Mouse (Mus musculus) forebrain, postnatal 0 days (tissue): ENCODE results near the gene Bmp7. TPM values are rescaled to one million over a fixed set of nuclear protein-coding genes. Genes with fewer than 3 reads are reported as not detected.

Source experiments
- ATAC-seq: fragments of 200-750 bp; cut with Nextera tagmentation; 2 replicates; pipeline ENCODE4 v1.8.0; 2017; ENCODE audit warnings: mild to moderate bottlenecking, moderate library complexity
- DNase-seq: peaks from one replicate; pipeline ENCODE4 v3.0.0-alpha.2; 2015
- H3K27ac ChIP-seq: fragments of 300-500 bp; sonication (generic); 2 replicates; pipeline ENCODE4 v1.5.1; 2014; ENCODE audit warnings: low read depth, mild to moderate bottlenecking, antibody characterized with exemption, low read length, moderate library complexity, mixed read lengths
- H3K27me3 ChIP-seq: fragments of 300-500 bp; sonication (generic); 2 replicates; pipeline ENCODE4 v1.6.1; 2014; ENCODE audit warnings: mild to moderate bottlenecking, low read length, mixed read lengths; ENCODE audit not compliant: insufficient read depth
- H3K36me3 ChIP-seq: fragments of 300-500 bp; sonication (generic); 2 replicates; pipeline ENCODE4 v1.6.1; 2014; ENCODE audit warnings: mild to moderate bottlenecking, moderate library complexity; ENCODE audit not compliant: insufficient read depth
- H3K4me1 ChIP-seq: fragments of 300-500 bp; sonication (generic); 2 replicates; pipeline ENCODE4 v1.6.1; 2014; ENCODE audit warnings: antibody characterized with exemption; ENCODE audit not compliant: insufficient read depth
- H3K4me2 ChIP-seq: fragments of 300-500 bp; sonication (generic); 2 replicates; pipeline ENCODE4 v1.6.1; 2014; ENCODE audit warnings: low read depth, mild to moderate bottlenecking, moderate library complexity
- H3K4me3 ChIP-seq: fragments of 300-500 bp; sonication (generic); 2 replicates; pipeline ENCODE4 v1.5.1; 2014; ENCODE audit warnings: low read depth, low read length, mixed read lengths
- H3K9ac ChIP-seq: fragments of 300-500 bp; sonication (generic); 2 replicates; pipeline ENCODE4 v1.6.1; 2014; ENCODE audit warnings: mild to moderate bottlenecking
- H3K9me3 ChIP-seq: fragments of 300-500 bp; sonication (generic); 2 replicates; pipeline ENCODE4 v1.6.1; 2016; ENCODE audit warnings: low read length
- CTCF ChIP-seq: sonication (generic); IDR thresholded peaks from 2 replicates; pipeline ENCODE4 v1.5.1; 2016; ENCODE audit warnings: antibody characterized with exemption, control low read depth, low read depth
- WGBS: fragments of 180-500 bp; shearing (Covaris S2); extraction: QIAGEN DNeasy Blood & Tissue Kit; methylation state at CpG from one replicate; pipeline ENCODE4 v1.1.7; 2014; 5-methylcytosine and 5-hydroxymethylcytosine counted together
- polyA plus RNA-seq: library from polyadenylated mRNA; unstranded; fragments of >200 nt; fragmentation: Nextera tagmentation; extraction: Ambion mirVana; gene quantifications from 2 replicates; pipeline ENCODE4 v1.2.1, GENCODE M21; 2015
- total RNA-seq: library from RNA; depleted of rRNA; stranded (reverse); fragments of >200 nt; gene quantifications from 2 replicates; pipeline ENCODE4 v1.2.3, GENCODE M21; 2014

Gene Bmp7
- total and polyA plus RNA-seq, 2 experiments from 2014 or later: 12.4 to 21.9 TPM

DNA sequence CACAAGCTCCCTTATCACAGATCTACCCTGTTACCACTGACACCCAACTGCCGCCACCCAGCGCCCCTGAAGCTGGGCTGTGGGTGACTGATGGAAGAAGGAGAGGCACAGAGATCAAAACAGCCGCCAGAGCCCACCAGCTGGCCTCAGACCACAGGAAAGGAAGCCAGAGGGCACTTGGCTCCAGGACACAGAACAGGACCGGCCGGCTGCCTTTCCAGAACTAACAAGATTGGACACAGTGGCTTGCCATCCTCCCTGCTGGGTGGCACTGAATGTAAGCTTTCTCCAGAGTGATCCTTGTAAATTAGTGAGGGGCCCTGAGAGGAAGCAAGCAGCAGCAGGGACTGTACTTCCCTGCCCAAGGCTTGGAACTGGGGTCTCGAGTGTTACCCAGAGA is 30.7 kb downstream of the Bmp7 start:
- TF ChIP-seq CTCF: no peak
- H3K9me3 ChIP-seq: no peaks in the 10 kb centered on the region
- ATAC-seq (peak; percentile 69), DNase-seq (peak; percentile 19)
- H3K9ac ChIP-seq: no peak overlapping the region
- no peak overlapping the region for H3K4me2 ChIP-seq
- 60% methylated on average over 6 of the region's 6 CpGs for WGBS
- no peaks in the 10 kb centered on the region for H3K36me3 ChIP-seq
- no peak overlapping the region for H3K4me3 ChIP-seq
- H3K4me1 ChIP-seq: no peaks in the 10 kb centered on the region
- H3K27ac ChIP-seq: no peak overlapping the region
- no peaks in the 10 kb centered on the region for H3K27me3 ChIP-seq

- ATAC-seq (no peak), DNase-seq (no peak)
- TF ChIP-seq CTCF: no peak
- Histone ChIP-seq H3K9me3 (no peaks in the 10 kb centered on the region), H3K4me1 (no peaks in the 10 kb centered on the region), H3K9ac (no peak overlapping the region), H3K4me3 (no peak overlapping the region), H3K36me3 (no peaks in the 10 kb centered on the region), H3K4me2 (no peak overlapping the region), H3K27ac (no peak overlapping the region), H3K27me3 (no peaks in the 10 kb centered on the region)
- WGBS: 83% methylated on average over 9 of the region's 9 CpGs
These were observed 34.0 kb downstream of the Bmp7 start for GRCm38 (mm10) chr2:172906146-172906545.

DNA sequence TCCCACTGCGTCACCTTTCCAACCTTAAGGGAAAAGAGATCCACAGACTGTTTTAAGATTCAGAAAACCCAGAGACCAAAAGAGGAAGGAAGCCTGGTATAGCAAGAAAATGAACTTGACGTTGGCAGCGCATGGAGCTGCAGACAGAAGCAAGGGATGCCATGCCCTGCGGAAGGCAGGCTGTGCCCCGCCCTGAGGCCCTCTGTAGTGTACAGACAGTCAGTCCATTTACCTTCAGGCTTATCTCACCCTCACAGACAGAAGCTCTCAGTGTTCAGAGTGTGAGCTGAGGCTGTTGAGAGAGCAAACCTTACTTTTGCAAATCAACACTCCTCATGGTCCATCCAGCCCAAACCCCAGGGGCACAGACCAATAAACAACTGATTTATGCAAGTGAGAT is 35.1 kb downstream of the Bmp7 start:
- DNase-seq (no peak), ATAC-seq (no peak)
- H3K9me3 ChIP-seq: no peaks in the 10 kb centered on the region
- no peak for TF ChIP-seq CTCF
- H3K4me2 ChIP-seq: no peak overlapping the region
- no peaks in the 10 kb centered on the region for H3K27me3 ChIP-seq
- H3K9ac ChIP-seq: no peak overlapping the region
- H3K27ac ChIP-seq: no peak overlapping the region
- H3K36me3 ChIP-seq: no peaks in the 10 kb centered on the region
- H3K4me1 ChIP-seq: no peaks in the 10 kb centered on the region
- WGBS: 88% methylated on average over 5 of the region's 5 CpGs
- no peak overlapping the region for H3K4me3 ChIP-seq

DNA sequence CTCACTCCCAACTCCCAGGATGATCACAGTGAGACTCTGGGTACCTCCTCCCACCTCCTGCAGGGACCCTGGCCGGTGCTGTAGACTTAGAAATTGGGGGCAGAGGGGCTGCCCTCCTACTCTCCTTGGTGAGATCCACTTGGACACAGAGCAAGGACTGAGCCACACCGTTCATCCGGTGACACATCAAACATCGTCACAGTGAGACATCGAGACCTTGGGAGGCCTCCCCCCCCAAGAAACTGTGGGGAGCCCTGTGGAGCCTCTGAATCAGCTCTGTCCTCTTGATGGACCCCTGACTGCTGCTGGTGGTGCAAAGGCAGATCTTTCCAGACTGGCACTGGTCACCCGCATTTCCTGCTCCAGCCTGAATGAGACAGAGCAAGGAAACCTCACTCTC is 35.5 kb downstream of the Bmp7 start:
- 79% methylated on average over 6 of the region's 6 CpGs for WGBS

GRCm38 (mm10) chr2:172903523-172903922 is 36.6 kb downstream of the Bmp7 start:
- Histone ChIP-seq H3K4me1 (no peaks in the 10 kb centered on the region), H3K36me3 (no peaks in the 10 kb centered on the region), H3K4me3 (no peak overlapping the region), H3K9ac (no peak overlapping the region), H3K4me2 (no peak overlapping the region), H3K27me3 (no peaks in the 10 kb centered on the region), H3K27ac (no peak overlapping the region), H3K9me3 (no peaks in the 10 kb centered on the region)
- 84% methylated on average over 8 of the region's 8 CpGs for WGBS
- TF ChIP-seq CTCF: no peak
- ATAC-seq (no peak), DNase-seq (no peak)

More for the DNA sequence above, 35.5 kb downstream of the Bmp7 start:
- Histone ChIP-seq H3K9me3 (no peaks in the 10 kb centered on the region), H3K27me3 (no peaks in the 10 kb centered on the region), H3K4me2 (no peak overlapping the region), H3K27ac (no peak overlapping the region), H3K9ac (no peak overlapping the region), H3K4me3 (no peak overlapping the region), H3K36me3 (no peaks in the 10 kb centered on the region), H3K4me1 (no peaks in the 10 kb centered on the region)
- ATAC-seq (no peak), DNase-seq (no peak)
- no peak for TF ChIP-seq CTCF

DNA sequence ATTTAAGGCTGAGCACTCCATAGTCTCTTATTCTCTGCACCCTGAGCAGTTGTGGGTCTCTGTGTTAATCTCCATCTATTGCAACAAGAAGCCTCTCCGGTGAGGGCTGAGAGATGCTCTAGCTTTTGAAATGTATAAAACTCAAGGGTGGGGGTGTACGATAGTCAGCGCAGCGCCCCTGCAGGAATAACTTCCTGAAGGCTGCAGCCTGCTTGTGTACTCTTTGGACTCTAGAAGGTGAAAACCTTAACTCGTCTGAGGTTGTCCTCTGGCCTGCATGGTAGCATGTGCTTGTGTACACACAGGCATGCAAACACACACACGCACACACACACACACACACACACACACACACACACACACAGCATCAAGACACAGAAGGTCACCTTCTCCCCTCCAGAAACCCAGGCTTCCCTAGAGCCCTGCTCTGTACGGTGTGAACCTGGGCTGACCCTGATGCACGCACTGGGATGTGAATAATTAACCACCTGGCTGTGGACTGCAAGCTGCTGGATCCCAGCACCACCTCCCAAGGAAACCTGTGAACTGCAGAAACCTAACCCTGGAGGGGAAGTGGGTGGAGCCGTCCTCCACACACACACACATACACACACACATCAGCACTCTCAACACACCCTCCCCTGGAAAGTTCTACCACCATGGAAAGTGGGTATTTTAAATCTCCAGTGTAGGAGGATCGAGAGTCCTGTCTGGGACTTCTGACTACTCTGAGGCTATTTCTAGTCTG is 39.0 kb downstream of the Bmp7 start:
- Histone ChIP-seq H3K9ac (no peak overlapping the region), H3K9me3 (no peaks in the 10 kb centered on the region), H3K27me3 (no peaks in the 10 kb centered on the region), H3K4me2 (no peak overlapping the region), H3K4me3 (no peak overlapping the region), H3K4me1 (no peaks in the 10 kb centered on the region), H3K27ac (no peak overlapping the region), H3K36me3 (no peaks in the 10 kb centered on the region)
- ATAC-seq (no peak), DNase-seq (no peak)
- WGBS: 82% methylated on average over 10 of the region's 10 CpGs
- no peak for TF ChIP-seq CTCF

DNA sequence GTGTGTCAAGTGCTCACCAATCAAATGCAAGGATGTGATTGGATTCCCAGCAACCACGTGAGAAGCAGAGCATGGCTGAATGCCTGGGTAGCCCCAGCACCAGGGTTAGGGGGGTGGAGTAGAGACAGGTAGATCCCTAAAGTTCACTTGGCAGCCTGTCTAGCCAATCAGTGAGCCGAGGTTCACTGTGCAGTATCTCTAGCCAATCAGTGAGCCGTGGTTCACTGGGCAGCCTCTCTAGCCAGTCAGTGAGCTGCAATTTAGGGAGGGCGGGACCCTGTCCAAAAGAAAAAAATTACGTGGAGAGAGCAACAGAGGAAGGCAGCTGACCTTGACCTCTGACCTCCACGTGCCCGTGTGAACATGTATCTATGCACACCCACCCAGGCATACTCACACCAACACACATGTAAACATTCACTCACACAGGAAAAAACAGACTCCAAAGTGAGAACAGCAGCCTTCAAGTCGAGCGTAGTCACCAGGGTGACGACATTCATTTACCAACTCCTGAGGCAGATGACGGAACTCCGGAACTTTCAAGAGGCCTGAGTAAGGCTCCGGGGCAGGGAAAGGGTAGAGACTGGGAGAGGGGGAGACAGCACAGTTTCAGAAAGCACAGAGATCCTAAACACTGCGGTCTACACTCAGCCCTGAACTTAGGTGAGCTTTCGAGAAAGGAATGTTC is 50.2 kb downstream of the Bmp7 start:
- H3K4me2 ChIP-seq: no peak overlapping the region
- no peak for TF ChIP-seq CTCF

More for the DNA sequence above, 50.2 kb downstream of the Bmp7 start:
- Histone ChIP-seq H3K27me3 (no peaks in the 10 kb centered on the region), H3K4me1 (no peaks in the 10 kb centered on the region), H3K4me3 (no peak overlapping the region), H3K9me3 (no peaks in the 10 kb centered on the region), H3K27ac (no peak overlapping the region), H3K9ac (no peak overlapping the region), H3K36me3 (no peaks in the 10 kb centered on the region)
- no peak for DNase-seq
- 84% methylated on average over 15 of the region's 15 CpGs for WGBS
- ATAC-seq: no peak
